Mouse (Mus musculus): ENCODE measurements around the gene Usp6nl. TPM values are rescaled to one million over a fixed set of nuclear protein-coding genes. Genes with fewer than 3 reads are reported as not detected.

Usp6nl gene
- polyA plus RNA-seq, 1 experiment from 2014 or later: 9.4 TPM

DNA sequence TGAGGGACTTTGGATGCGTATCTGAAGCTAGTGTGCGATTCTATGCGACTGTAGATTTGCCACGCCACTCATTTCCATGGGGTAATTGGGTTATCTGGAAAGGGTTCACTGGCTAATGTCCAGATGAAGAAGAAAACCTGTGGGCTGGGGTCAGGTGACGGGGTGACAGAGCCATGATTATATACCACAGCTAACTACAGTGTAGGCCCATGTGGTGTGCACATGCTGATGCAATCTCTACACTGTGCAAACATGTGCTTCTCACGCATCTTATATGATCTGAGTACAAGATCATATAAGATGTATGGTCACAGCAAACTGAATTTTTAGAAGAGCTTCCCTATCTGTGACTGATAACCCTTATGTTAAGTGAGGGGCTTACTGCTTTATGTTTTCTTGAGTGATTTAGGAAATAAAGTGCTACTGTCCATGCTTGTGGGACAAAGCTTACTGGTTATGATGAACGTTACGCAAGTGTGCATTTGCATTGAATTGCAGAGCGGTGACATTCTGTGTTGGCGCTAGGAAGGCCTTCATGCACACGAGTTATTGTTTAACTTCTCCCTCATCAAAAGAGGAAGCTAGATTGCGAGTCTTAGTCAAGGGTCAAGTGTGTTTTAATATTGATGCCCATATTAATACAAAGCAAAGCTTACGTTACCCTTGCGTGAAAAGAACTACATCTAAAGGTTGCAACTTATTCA is 12.7 kb downstream of the Usp6nl start:
- Histone ChIP-seq H3K4me3 (replicated peaks) (no peak overlapping the region), H3K27ac (no peak overlapping the region), H3K36me3 (peaks cover 3% of the 10 kb centered on the region; the same call in 1 of the 2 replicates), H3K4me1 (peaks cover 49% of the 10 kb centered on the region), H3K9ac (no peak overlapping the region), H3K9me3 (replicated peaks) (no peaks in the 10 kb centered on the region), H3K27me3 (no peaks in the 10 kb centered on the region), H3K4me2 (no peak overlapping the region)
- WGBS: 71% methylated on average over 14 of the region's 14 CpGs
- ATAC-seq (replicated peaks; ENCODE audit: low FRiP score): no peak

DNA sequence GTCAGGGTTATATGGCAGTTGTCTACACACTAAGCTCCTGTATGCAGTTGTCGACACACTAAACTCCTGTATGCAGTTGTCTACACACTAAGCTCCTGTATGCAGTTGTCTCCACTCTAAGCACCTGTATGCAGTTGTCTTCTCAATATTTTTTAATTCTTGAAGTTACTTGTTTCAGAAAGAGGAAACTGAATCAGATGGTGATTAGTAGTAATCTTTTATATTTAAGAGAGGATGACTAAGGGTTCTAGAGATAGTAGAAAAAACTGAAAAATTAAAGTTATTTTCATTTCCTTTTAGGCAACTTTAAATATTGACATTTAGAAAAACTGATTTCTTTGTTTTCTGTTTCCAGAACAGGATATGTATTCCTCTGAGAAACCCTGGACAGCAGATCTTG is 13.5 kb downstream of the Usp6nl start:
- Histone ChIP-seq H3K27me3 (no peaks in the 10 kb centered on the region), H3K4me3 (replicated peaks) (no peak overlapping the region), H3K4me1 (peaks cover 45% of the 10 kb centered on the region), H3K9me3 (replicated peaks) (no peaks in the 10 kb centered on the region), H3K36me3 (peaks cover 3% of the 10 kb centered on the region; the same call in 1 of the 2 replicates), H3K9ac (no peak overlapping the region), H3K27ac (no peak overlapping the region), H3K4me2 (no peak overlapping the region)
- no peak for ATAC-seq (replicated peaks; ENCODE audit: low FRiP score)
- 100% methylated on average over 1 of the region's 1 CpGs for WGBS

DNA sequence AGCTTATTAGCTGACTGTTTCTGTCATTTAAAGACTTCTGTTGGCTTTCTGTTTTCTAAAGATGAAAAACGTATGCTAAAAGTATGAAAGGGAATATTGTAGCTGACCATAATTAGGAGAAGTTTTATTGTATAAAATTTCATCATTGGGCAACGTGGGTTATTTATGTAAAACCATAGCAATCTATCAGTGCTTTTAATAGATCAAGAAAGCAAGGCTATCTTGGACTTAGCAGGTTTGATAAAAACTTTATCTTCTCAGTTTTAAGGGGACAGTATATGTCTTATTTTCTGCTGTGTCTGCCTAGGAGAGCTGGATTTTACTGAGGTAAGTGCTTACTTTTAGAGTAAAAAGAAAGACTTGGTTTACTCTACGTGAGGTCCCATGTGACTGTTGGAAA is 14.2 kb downstream of the Usp6nl start:
- H3K27ac ChIP-seq: no peak overlapping the region
- peaks cover 3% of the 10 kb centered on the region; the same call in 1 of the 2 replicates for H3K36me3 ChIP-seq
- no peaks in the 10 kb centered on the region for H3K27me3 ChIP-seq
- no peak overlapping the region for H3K9ac ChIP-seq
- 89% methylated on average over 3 of the region's 3 CpGs for WGBS
- ATAC-seq (replicated peaks; ENCODE audit: low FRiP score): no peak
- no peak overlapping the region for H3K4me2 ChIP-seq
- peaks cover 40% of the 10 kb centered on the region for H3K4me1 ChIP-seq
- H3K9me3 ChIP-seq (replicated peaks): no peaks in the 10 kb centered on the region
- no peak overlapping the region for H3K4me3 ChIP-seq (replicated peaks)

DNA sequence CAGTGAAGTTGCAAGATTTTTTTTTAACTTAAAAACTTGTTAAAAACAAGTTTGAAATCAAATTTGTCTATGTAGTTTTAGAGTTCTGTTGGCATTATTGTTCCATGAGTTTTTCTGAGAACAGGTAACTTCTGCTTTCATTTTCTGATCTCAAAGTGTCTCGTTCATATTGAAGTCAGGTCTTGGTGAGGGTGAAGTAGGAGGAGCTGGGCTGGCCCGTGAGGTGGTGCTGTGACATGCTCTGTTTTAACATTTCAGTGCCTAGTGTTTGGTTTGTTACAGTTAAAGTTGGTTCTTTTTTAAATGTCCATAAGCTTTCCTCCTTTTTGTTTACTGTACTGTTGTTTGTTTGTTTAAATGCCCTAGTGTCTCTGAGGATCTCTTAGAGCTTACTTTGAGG is 15.0 kb downstream of the Usp6nl start:
- no peaks in the 10 kb centered on the region for H3K9me3 ChIP-seq (replicated peaks)
- H3K4me3 ChIP-seq (replicated peaks): no peak overlapping the region
- H3K4me2 ChIP-seq: no peak overlapping the region
- no peak overlapping the region for H3K27ac ChIP-seq
- no peak for ATAC-seq (replicated peaks; ENCODE audit: low FRiP score)
- H3K27me3 ChIP-seq: no peaks in the 10 kb centered on the region
- peaks cover 3% of the 10 kb centered on the region; the same call in 1 of the 2 replicates for H3K36me3 ChIP-seq
- 77% methylated on average over 2 of the region's 2 CpGs for WGBS
- peaks cover 34% of the 10 kb centered on the region for H3K4me1 ChIP-seq
- no peak overlapping the region for H3K9ac ChIP-seq

DNA sequence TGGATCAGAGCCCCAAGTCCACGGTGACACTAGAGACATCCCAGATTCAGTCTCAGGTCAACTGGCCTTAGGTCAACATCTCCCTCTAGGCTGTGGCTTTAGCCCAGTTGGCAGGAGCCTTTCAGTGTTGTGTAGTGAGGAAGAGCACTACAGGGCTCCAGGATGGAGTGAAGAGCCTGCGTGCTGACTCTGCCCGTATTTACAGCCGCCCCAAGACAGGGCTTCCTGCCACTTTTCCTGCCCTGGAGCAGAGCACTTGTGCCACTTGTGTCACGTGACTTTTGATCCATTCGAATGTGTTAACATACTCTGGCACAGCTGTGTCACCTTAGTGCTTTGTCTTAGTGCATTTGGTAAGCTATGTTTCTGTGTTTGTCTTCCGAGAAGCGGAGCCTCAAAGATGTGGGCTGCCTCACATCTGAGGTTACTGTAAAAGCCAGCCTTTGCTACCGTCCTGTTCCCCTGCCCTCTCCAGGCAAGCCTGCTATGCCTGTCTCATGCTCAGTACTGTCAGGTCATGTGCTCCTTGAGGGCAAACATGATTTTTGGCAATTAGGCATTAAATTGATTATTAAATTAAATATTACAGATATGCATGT is 15.7 kb downstream of the Usp6nl start:
- WGBS: 80% methylated on average over 9 of the region's 9 CpGs
- H3K27me3 ChIP-seq: no peaks in the 10 kb centered on the region

DNA sequence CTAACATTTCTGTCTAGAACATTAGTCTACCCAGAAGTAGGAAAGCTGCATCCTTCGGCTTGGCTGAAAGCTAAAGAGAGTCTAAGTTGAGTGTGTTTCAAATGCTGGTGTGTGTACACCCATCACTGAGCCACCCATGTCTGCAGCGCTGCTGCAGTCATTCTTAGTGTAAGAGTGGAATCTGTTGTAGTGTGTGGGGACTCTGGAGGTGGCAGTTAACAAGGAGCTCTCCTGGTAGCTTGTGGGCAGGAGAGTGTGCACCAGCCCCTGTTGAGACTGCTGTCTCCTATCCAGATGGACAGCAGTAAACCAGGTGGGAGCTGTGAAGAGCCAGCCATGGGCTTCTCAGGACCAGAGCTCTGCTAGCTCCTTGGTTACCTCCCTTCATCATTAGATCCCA is 18.0 kb downstream of the Usp6nl start:
- Histone ChIP-seq H3K27me3 (no peaks in the 10 kb centered on the region), H3K9me3 (replicated peaks) (no peaks in the 10 kb centered on the region), H3K4me1 (peaks cover 11% of the 10 kb centered on the region; the same call in 1 of the 2 replicates), H3K4me3 (replicated peaks) (no peak overlapping the region), H3K27ac (no peak overlapping the region), H3K36me3 (peaks cover 3% of the 10 kb centered on the region; the same call in 1 of the 2 replicates), H3K4me2 (no peak overlapping the region), H3K9ac (no peak overlapping the region)
- ATAC-seq (replicated peaks; ENCODE audit: low FRiP score): no peak
- 88% methylated on average over 2 of the region's 2 CpGs for WGBS

More for the DNA sequence above, 15.7 kb downstream of the Usp6nl start:
- no peak overlapping the region for H3K9ac ChIP-seq
- no peak for ATAC-seq (replicated peaks; ENCODE audit: low FRiP score)
- H3K4me1 ChIP-seq: peaks cover 31% of the 10 kb centered on the region
- no peaks in the 10 kb centered on the region for H3K9me3 ChIP-seq (replicated peaks)
- peaks cover 3% of the 10 kb centered on the region; the same call in 1 of the 2 replicates for H3K36me3 ChIP-seq
- no peak overlapping the region for H3K4me3 ChIP-seq (replicated peaks)
- no peak overlapping the region for H3K27ac ChIP-seq
- no peak overlapping the region for H3K4me2 ChIP-seq

DNA sequence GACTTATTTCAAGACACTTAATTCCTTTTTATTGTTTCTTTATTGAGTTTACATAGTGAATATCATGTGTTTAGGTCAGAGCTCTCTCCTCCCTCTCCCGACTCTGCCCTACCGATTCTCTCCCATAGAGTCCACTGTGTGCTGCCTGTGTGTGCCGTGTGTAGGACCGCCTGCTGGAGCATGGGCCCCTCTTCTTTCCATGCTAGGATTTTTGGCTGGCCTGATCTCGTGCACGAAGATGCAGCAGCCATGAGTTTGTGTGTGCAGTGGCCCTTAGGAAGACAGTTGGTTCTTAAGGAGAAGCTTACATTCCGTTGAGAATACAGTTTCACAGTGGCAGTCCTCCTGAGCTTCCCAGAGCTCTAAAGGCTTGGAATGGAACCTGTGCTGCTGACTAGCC is 19.0 kb downstream of the Usp6nl start:
- H3K9ac ChIP-seq: no peak overlapping the region
- peaks cover 10% of the 10 kb centered on the region for H3K36me3 ChIP-seq
- no peaks in the 10 kb centered on the region; the same call in 1 of the 2 replicates for H3K9me3 ChIP-seq (replicated peaks)
- no peak overlapping the region for H3K27ac ChIP-seq
- WGBS: 77% methylated on average over 7 of the region's 7 CpGs
- H3K4me2 ChIP-seq: no peak overlapping the region
- H3K4me1 ChIP-seq: 0 out of 2 replicates have a peak, but pooled peaks cover 8% of the 10 kb centered on the region
- no peak overlapping the region for H3K4me3 ChIP-seq (replicated peaks)
- ATAC-seq (replicated peaks; ENCODE audit: low FRiP score): no peak
- no peaks in the 10 kb centered on the region for H3K27me3 ChIP-seq

DNA sequence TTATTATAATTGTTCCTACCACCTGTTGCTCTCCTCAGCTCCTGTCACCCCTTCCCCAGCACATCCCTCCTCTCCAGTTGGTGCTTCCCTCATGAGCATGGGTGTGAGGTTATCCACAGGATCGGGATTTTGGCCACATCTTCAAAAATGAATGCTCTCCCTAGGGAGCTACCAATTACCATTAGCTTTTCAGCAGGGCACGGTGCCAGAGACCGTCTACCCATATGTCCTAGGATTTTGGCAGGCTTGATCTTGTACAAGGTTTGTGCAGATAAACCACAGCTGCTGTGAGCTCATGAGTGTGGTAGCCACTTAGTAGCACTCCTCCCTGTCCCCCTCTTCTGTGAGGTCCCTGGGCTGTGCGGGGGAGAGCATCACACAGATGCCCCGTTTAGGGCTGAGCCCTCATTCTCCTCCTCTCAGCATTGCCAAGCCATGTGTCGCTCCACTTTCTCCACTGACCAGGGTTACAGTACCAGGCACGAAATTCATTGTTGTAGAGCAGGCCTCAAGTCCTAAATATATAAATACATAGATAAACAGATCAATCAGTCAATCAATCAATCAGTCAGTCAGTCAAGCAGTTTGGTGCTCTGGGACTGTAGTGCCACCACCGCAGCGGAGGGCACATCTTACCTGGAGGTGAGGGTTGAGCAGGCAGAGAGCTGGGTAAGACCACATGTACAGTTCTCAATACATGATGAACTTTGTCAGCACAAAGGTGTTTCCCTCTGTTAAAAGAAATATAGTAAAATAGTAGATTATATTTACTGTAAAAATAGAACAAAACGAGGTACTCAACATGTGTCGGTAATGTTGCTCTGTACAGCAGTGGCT is 27.0 kb downstream of the Usp6nl start:
- Histone ChIP-seq H3K4me1 (peaks cover 46% of the 10 kb centered on the region), H3K9ac (no peak overlapping the region), H3K27me3 (no peaks in the 10 kb centered on the region), H3K4me3 (replicated peaks) (no peak overlapping the region), H3K27ac (no peak overlapping the region), H3K4me2 (no peak overlapping the region), H3K36me3 (peaks cover 9% of the 10 kb centered on the region; the same call in 1 of the 2 replicates), H3K9me3 (replicated peaks) (no peaks in the 10 kb centered on the region; the same call in 1 of the 2 replicates)
- ATAC-seq (replicated peaks; ENCODE audit: low FRiP score): 0 out of 2 replicates have a peak, but pooled peaks have one; percentile 34
- 72% methylated on average over 11 of the region's 11 CpGs for WGBS

DNA sequence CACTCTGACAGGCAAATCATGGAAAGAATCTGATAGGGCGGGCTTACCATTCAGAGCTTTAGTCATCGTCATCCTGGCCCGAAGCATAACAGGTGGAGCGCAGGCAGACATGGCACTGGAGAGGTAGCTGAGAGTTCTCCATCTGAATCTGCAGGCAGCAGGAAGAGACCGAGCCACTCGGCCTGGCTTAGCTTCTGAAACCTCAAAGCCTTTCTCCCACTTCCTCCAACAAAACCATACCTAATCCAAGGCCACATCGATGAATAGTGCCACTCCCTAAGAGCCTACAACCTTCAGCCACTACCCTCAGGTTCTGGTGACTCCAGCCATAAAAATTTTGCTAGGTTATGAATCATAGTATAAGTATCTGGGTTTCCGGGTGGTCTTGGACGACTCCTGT is 27.7 kb downstream of the Usp6nl start:
- H3K4me3 ChIP-seq (replicated peaks): no peak overlapping the region
- no peaks in the 10 kb centered on the region for H3K27me3 ChIP-seq
- 79% methylated on average over 9 of the region's 9 CpGs for WGBS
- no peak overlapping the region for H3K9ac ChIP-seq
- H3K9me3 ChIP-seq (replicated peaks): no peaks in the 10 kb centered on the region; the same call in 1 of the 2 replicates
- H3K27ac ChIP-seq: no peak overlapping the region
- ATAC-seq (replicated peaks; ENCODE audit: low FRiP score): no peak
- H3K4me1 ChIP-seq: peaks cover 46% of the 10 kb centered on the region
- no peak overlapping the region for H3K4me2 ChIP-seq
- peaks cover 9% of the 10 kb centered on the region; the same call in 1 of the 2 replicates for H3K36me3 ChIP-seq

DNA sequence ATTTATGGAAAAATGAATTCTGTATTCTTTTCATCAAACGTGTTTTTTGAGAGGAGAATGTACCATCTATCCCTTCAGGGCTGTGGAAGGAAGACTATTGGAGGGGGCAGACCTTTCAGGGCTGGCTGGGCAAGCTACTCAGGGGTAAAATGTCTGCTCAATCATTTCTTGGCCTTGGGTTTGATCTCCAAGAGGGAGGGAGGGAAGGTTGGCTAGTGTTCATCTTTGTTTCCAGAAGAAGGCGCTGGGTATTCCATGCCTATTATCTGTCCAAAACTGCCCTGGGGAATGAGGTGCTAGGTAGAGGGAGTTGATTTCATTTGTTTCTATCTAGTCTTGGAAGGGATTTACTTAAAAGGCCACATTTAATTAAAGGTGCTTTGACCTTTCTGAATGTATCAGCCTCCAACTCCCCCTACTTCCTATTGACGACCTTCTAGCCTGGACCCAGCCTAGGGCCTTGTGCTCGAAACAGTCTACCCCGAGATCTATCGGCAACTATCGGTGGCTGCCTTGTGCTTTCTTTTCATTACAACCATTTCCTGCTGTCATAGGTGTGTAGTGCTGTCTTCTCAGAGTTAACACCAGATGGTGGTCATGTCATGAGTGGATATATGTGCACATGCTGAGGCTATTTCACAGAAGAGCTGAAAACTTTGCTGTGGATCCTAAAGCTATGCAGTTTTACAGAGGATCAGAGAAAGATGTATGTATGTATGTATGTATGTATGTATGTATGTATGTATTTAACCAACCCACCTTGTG is 28.6 kb downstream of the Usp6nl start:
- peak; percentile 46; the same call in 1 of the 2 replicates for ATAC-seq (replicated peaks; ENCODE audit: low FRiP score)
- Histone ChIP-seq H3K9me3 (replicated peaks) (no peaks in the 10 kb centered on the region), H3K9ac (no peak overlapping the region), H3K27ac (0 out of 2 replicates have a peak overlapping the region, but pooled peaks have one; percentile 27), H3K27me3 (no peaks in the 10 kb centered on the region), H3K4me3 (replicated peaks) (no peak overlapping the region), H3K4me1 (peaks cover 46% of the 10 kb centered on the region), H3K36me3 (0 out of 2 replicates have a peak, but pooled peaks cover 2% of the 10 kb centered on the region), H3K4me2 (no peak overlapping the region)
- WGBS: 41% methylated on average over 7 of the region's 7 CpGs

DNA sequence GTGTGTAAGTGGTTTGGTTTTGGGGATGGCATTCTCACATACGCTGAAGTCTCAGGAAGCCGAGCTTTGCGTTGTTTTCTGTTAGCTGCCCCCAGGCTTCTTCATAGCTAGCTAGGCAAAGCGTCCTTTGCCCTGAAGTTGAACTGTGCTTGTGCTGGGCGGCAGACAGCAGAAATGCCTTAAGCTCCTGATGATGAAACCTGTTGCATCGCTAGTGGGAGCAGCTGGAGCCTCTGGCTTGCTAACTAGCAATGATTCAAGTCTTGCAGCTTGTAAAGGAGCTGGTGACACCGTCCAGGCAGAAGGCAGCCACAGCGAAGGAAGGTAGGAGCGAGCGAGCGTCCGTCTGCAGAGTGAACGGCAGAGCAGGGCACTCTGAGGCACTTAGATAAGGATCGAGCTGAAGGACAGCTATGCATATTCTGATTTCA is 30.1 kb downstream of the Usp6nl start:
- H3K27me3 ChIP-seq: no peaks in the 10 kb centered on the region
- no peak for ATAC-seq (replicated peaks; ENCODE audit: low FRiP score)
- WGBS: 28% methylated on average over 14 of the region's 14 CpGs
- H3K36me3 ChIP-seq: no peaks in the 10 kb centered on the region
- peak overlapping the region; percentile 42 for H3K4me2 ChIP-seq
- 0 out of 2 replicates have a peak overlapping the region, but pooled peaks have one; percentile 15 for H3K4me3 ChIP-seq (replicated peaks)
- no peak overlapping the region for H3K9ac ChIP-seq
- H3K9me3 ChIP-seq (replicated peaks): no peaks in the 10 kb centered on the region
- H3K27ac ChIP-seq: peak overlapping the region; percentile 56
- H3K4me1 ChIP-seq: peaks cover 46% of the 10 kb centered on the region

Measured in kidney, embryonic 15.5 days (tissue).